Mouse (Mus musculus) gastrocnemius, postnatal 10 days (tissue): ENCODE results near the gene Wdr86. TPM values are rescaled to one million over a fixed set of nuclear protein-coding genes. Genes with fewer than 3 reads are reported as not detected.

Source experiments
- DNase-seq: peaks from one replicate; pipeline ENCODE4 v3.0.0; 2021; ENCODE audit warnings: mixed read lengths
- total RNA-seq, 2 experiments: library from RNA; stranded (reverse); gene quantifications; 2 replicates each; pipeline ENCODE4 v1.2.3; 2021

Wdr86 gene
- total RNA-seq, 2 experiments from 2014 or later = 0.70 to 1.2 TPM

DNA sequence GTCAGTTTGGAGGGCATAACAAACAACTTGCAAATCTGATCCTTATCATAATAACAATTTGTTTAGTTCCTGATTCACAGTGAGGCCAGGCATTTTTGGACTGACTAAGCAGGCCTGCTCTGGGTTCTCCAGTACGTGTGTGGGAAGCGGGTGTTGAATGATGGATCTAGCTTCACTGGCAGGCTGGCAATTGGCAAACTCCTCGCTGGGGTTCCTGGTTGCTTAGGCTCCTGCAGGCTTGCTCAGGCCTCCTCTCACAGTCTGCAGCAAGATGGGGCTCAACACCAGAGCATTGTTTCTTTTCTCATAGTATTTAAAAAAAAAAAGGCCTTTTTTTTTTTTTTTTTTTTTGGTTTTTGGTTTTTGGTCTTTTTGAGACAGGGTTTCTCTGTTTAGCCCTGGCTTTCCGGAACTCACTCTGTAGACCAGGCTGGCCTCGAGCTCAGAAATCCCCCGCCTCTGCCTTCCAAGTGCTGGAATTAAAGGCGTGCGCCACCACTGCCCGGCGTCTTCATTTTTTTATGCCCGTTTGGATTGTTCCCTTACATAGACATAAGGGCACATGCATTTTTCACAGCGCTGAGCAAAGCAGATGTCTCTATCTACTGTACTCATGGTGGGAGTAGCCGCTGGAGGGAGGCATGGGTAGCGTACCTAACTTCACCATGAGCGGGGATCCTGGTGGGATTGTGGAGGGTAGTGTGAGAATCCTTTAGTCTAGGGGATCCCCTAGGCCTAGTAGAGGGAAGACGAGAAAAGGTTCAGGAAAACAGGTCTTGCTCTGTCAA lies 45.8 kb downstream of the Wdr86 start:
- DNase-seq = peak; percentile 19

DNA sequence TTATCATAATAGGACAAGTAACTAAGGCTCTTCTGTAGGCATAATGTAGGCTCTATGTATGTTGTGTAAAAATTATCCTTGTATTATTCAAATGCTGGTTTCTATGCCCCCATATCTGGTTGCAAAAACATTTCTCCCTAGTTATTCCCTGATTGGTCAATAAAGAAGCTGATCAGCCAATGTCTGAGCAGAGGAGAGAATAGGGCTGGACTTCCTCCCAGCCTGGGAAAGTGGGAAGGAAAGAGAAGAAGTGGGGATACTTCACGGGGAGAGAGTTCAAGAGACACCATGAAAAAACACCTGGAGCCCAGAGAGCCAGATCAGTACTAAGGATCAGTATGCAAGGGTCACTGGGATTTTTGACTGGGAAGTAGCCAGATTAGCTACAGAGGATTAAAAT lies 49.1 kb downstream of the Wdr86 start:
- DNase-seq = no peak

DNA sequence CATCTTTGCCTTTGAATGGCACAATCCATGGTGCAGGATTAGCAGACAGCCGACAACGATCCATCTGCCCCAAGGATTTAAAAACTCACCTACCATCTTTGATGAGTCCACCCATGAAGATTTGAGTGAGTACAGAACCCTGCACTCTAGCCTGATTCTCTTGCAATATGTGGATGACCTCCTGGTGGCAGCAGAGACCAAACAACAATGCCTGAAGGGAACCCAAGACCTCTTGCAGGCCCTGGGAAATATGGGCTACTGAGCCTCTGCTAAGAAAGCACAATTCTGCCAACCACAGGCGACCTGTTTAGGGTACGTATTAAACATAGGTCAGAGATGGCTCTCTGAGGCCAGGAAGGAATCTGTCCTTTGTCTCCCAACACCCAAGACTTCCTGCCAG lies 56.3 kb downstream of the Wdr86 start:
- DNase-seq = peak; percentile 79

Other genes with a start within 250 kb of the Wdr86 start
- not detected for gene Gbx1, start 203.5 kb downstream of the Wdr86 start, total RNA-seq
- gene Asb10, start 189.7 kb downstream of the Wdr86 start, total RNA-seq = 10 to 100 TPM; 31.3 to 37.4 TPM
- gene 4931409K22Rik, start 173.9 kb downstream of the Wdr86 start, total RNA-seq = not detected
- gene Abcf2, start 153.3 kb downstream of the Wdr86 start, total RNA-seq = 10 to 100 TPM; 66.4 to 74.0 TPM
- gene Chpf2, start 144.0 kb downstream of the Wdr86 start, total RNA-seq = 10 to 100 TPM; 19.6 to 29.4 TPM
- 100 to 1,000 TPM; 122 to 132 TPM for gene Smarcd3, start 106.3 kb downstream of the Wdr86 start, total RNA-seq
- 10 to 100 TPM; 22.8 to 24.3 TPM for gene Nub1, start 45.2 kb downstream of the Wdr86 start, total RNA-seq
- gene Crygn, start 27.3 kb upstream of the Wdr86 start, total RNA-seq = not detected
- 10 to 100 TPM; 62.2 to 62.8 TPM for gene Rheb, start 111.9 kb upstream of the Wdr86 start, total RNA-seq